Mouse (Mus musculus): ENCODE measurements around the gene Filip1. TPM values are rescaled to one million over a fixed set of nuclear protein-coding genes. Genes with fewer than 3 reads are reported as not detected.
A peak's percentile ranks its signal among the peaks of the same experiment; 100 is the strongest.

Gene Filip1
- total RNA-seq, 2 experiments from 2014 or later, result 0.38 TPM; not detected in 1

- ATAC-seq (replicated peaks; ENCODE audit: low FRiP score, poor library complexity, severe bottlenecking), result no peak
Observed at GRCm38 (mm10) chr9:79795076-79795475, 217.6 kb downstream of the Filip1 start.

DNA sequence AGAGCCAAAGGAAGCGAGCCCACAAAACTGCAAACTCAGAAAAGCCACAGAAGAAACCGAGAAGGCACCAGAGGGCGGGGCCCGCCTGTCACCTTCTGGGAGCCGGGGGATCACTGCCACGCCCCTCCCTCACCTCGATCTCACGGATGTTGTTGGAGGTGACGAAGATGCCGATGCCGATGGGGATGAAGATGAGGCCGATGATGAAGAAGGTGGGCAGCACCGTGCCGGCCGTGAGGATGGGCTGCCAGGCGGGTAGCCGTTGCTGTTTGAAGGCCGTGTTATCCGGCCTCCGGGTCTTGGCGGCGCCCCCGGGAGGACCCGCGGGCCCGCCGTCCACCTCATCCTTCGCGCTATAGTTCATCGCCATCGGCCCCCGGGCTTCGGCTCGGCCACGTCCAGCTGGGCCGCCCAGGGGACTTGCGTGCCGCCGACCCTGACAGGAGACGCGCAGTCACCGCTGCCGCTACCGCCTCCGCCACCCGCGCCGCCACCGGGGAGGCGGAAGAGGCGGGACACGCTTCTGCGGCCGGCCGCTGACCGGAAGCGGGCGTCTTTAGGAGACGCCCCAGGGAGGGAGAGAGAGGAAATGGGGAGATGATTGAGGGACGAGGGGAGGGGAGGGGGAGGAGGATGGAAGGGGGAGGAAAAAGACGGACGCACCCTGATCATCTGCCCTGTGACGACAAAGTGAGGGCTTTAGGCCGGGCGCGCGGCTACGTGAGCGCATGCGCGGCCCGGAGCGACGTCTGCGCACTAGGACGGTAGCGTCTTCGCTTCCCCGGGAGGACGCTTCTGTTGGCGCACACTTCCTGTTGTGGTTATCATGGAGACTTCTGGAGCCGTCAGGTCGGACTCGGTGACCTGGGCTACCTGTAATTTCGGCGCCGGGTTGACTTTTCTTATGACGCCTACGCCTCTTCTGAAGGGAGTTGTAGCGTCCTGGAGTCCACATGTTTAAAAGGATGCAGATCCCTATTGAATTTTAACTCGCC, 219.5 kb downstream of the Filip1 start, which contains the start of gene Tmem30a:
Gene Tmem30a, minus strand, starts transcription at position 667 of the 995 bp plus-strand sequence.
- ATAC-seq (replicated peaks; ENCODE audit: low FRiP score, poor library complexity, severe bottlenecking), result peak; percentile 98

GRCm38 (mm10) chr9:79785794-79786085, 226.9 kb downstream of the Filip1 start:
- ATAC-seq (replicated peaks; ENCODE audit: low FRiP score, poor library complexity, severe bottlenecking), result no peak

DNA sequence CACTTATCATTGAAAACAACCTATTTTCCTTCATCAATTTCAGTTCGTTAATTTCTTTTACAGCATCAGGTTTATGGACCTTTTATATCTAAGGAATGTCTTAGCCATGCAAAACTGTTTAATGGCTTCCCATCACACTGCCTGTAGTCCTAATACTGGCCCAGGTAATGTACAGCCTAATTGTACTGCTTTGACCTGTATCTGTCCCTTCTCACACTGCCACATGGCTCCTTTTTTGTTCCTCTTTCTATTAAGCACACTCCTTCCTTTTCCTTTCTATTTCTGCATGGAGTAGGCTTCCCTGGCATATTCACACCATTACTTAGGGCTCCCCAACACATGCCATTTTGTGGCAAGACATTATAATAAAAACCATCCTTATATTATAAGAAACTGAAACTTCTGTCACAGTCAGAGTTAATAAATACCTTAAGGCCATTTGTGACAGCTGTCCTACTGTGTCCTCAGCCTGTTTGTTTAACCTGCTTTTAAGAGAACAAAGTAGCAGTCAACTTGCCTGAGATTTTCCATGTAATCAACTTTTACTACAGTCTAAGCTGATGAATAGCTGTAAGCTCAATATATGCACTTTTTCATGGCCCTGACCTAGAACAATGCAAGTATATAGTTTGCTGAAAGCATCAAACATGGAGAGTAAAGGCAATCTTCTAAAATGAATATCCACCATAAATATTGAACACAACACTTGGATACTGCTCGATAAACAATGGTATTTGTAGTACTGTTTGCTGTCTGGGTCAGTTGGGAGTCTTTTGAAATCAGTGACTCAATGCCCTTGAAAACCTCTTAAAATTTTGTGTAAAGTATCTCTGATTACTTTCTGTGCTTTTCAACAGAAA, 227.5 kb downstream of the Filip1 start:
- no peak for ATAC-seq (replicated peaks; ENCODE audit: low FRiP score, poor library complexity, severe bottlenecking)

- ATAC-seq (replicated peaks; ENCODE audit: low FRiP score, poor library complexity, severe bottlenecking), result no peak
Observed at GRCm38 (mm10) chr9:79784439-79784838, 228.2 kb downstream of the Filip1 start.

GRCm38 (mm10) chr9:79779354-79779753, 233.3 kb downstream of the Filip1 start:
- ATAC-seq (replicated peaks; ENCODE audit: low FRiP score, poor library complexity, severe bottlenecking), result peak; percentile 52; the same call in 1 of the 2 replicates

GRCm38 (mm10) chr9:79766991-79767545, 245.6 kb downstream of the Filip1 start:
- ATAC-seq (replicated peaks; ENCODE audit: low FRiP score, poor library complexity, severe bottlenecking), result no peak

DNA sequence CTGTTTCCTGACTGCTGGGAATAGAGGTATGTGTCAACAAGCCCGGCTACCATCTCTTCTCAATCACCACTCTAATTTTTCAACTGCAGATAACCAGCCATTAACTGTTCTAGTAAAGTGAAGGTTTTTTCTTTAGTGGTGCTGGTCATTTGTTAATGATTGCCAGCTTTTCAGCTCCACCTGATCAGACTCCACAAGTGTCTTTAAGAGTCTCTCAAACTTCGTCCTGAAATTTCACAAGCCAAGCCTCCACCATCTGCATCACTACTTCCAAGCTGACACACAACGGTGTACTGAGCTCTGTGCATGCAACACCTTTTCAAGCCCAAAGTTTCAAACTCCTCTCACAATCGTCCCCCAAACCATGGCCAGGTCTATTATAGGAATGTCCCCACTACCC, 247.3 kb downstream of the Filip1 start:
- no peak for ATAC-seq (replicated peaks; ENCODE audit: low FRiP score, poor library complexity, severe bottlenecking)

Other genes starting within 250 kb of the Filip1 start
- 32.4 and 34.6 TPM in 2 replicates for gene Tmem30a, start 219.3 kb downstream of the Filip1 start, total RNA-seq (2015; ENCODE audit: low replicate concordance)
- 40.3 and 44.6 TPM in 2 replicates for gene Tmem30a, start 219.3 kb downstream of the Filip1 start, total RNA-seq (2017; ENCODE audit: low replicate concordance)
- gene Senp6, start 54.1 kb upstream of the Filip1 start, total RNA-seq (2015; ENCODE audit: low replicate concordance), result 40.2 and 63.5 TPM in 2 replicates
- gene Senp6, start 54.1 kb upstream of the Filip1 start, total RNA-seq (2017; ENCODE audit: low replicate concordance), result 39.6 and 50.7 TPM in 2 replicates
- gene Myo6, start 152.2 kb upstream of the Filip1 start, total RNA-seq (2015; ENCODE audit: low replicate concordance), result 0.21 and 0.38 TPM in 2 replicates
- 0.51 and 2.1 TPM in 2 replicates for gene Myo6, start 152.2 kb upstream of the Filip1 start, total RNA-seq (2017; ENCODE audit: low replicate concordance)